Mouse (Mus musculus) small intestine, adult 2 months (tissue): ENCODE results near the gene Mrtfa.

ENCODE experiments used
- CTCF ChIP-seq: fragments of 200-500 bp; IDR thresholded peaks from 2 replicates; pipeline ENCODE4 v1.5.1; 2012; ENCODE audit warnings: low read depth, mild to moderate bottlenecking, control low read depth, inconsistent platforms, low read length, moderate library complexity, mixed read lengths; ENCODE audit not compliant: insufficient replicate concordance, insufficient read length; ENCODE audit errors: extremely low read depth
- POLR2A ChIP-seq: fragments of 200-500 bp; IDR thresholded peaks from 2 replicates; pipeline ENCODE4 v1.6.1; 2012; ENCODE audit warnings: low read depth, mild to moderate bottlenecking, control low read depth, inconsistent platforms, low read length, moderate library complexity

- TF ChIP-seq CTCF (no peak), POLR2A (no peak)
Observed at GRCm38 (mm10) chr15:81122078-81122477, 68.5 kb downstream of the Mrtfa start.
